Mouse (Mus musculus): ENCODE data around the gene Crebrf.

DNA sequence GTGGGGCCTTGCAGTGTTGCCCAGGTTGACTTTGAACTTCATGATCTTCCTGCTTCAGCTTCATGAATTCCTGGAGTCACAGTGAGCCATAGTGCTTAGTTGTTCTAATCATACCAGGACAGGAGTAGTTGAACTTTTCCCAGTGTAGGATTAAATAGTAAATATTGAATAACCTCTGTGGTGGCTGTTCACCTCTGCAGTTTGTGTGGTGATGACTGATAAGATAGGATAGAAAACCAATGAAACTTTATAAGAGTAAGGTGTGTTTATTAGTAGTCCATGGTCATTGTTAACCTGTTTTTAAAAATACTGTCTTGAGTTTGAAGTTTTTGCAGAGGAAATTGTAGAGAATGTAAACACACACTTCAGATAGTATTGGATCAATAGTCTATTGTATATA, 4.0 kb downstream of the Crebrf start:
- TF ChIP-seq POLR2A (IDR thresholded peaks at IDR 0.05; ENCODE audit: low read depth, low read length) = no peak
- no peak for TF ChIP-seq CTCF (IDR thresholded peaks at IDR 0.05; ENCODE audit: extremely low read depth, insufficient read length, insufficient replicate concordance, low read depth, low read length)

Data from small intestine, adult 2 months (tissue).